Mouse (Mus musculus) cerebellum, adult 2 months (tissue): ENCODE data around the gene Pih1d1.

Experiments
- CTCF ChIP-seq: fragments of 200-500 bp; IDR thresholded peaks from 2 replicates; pipeline ENCODE4 v1.5.1; 2011; ENCODE audit warnings: low read depth, mild to moderate bottlenecking, control low read depth, low read length, moderate library complexity, borderline replicate concordance; ENCODE audit not compliant: insufficient read depth
- POLR2A ChIP-seq: fragments of 200-500 bp; IDR thresholded peaks from 2 replicates; pipeline ENCODE4 v1.6.1; 2011; ENCODE audit warnings: low read length, control low read depth, borderline replicate concordance; ENCODE audit not compliant: insufficient read depth

DNA sequence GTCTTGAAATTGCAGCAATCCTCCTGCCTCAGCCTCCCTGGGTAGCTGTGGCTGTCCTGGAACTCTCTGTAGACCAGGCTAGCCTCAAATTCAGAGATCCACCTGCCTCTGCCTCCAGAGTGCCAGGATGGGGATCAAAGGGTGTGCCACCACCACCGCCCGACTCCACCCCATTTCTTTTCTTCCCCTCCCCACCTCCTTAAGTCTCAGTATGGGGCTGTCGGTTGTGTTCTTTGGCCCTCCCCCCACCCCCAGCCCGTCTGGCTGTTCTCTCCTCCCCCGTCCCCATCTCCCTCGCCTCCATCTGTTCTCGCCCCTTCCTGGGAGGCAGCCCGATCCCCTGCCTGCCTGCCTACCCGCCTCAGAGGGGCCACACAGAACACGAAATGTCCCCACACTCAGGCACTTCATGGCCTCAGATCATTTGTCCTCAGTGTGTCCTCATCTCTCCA lies 12.9 kb downstream of the Pih1d1 start:
- TF ChIP-seq POLR2A: peak; percentile 30; the same call in 1 of the 2 replicates
- no peak for TF ChIP-seq CTCF
